Mouse (Mus musculus) urinary bladder, adult 18-20 months (tissue): ENCODE results near the gene Tgfa.

Experiments
- DNase-seq, 2 experiments: peaks; one replicate each; pipeline ENCODE4 v3.0.0; 2022; ENCODE audit warnings: low spot score in 2 of 2, mixed read lengths in 2 of 2

Tgfa gene

GRCm38 (mm10) chr6:86293301-86293700 lies 98.3 kb downstream of the Tgfa start:
- DNase-seq, result no peak

GRCm38 (mm10) chr6:86295451-86295850 lies 100.4 kb downstream of the Tgfa start:
- no peak for DNase-seq

GRCm38 (mm10) chr6:86296126-86296525 lies 101.1 kb downstream of the Tgfa start:
- no peak for DNase-seq

- no peak for DNase-seq
These were observed 101.9 kb downstream of the Tgfa start for GRCm38 (mm10) chr6:86296938-86297337.

- DNase-seq, result no peak
These were observed 103.9 kb downstream of the Tgfa start for GRCm38 (mm10) chr6:86298961-86299360.

GRCm38 (mm10) chr6:86299381-86299780 lies 104.4 kb downstream of the Tgfa start:
- DNase-seq, result no peak

- DNase-seq, result no peak
These were observed 110.7 kb downstream of the Tgfa start for GRCm38 (mm10) chr6:86305680-86306079.

GRCm38 (mm10) chr6:86314011-86314410 lies 119.0 kb downstream of the Tgfa start:
- DNase-seq, result no peak

- no peak for DNase-seq
These were observed 122.0 kb downstream of the Tgfa start for GRCm38 (mm10) chr6:86317066-86317465.

- DNase-seq, result peak; percentile 24 to 62
These were observed 123.8 kb downstream of the Tgfa start for GRCm38 (mm10) chr6:86318855-86319254.

- no peak for DNase-seq
These were observed 127.1 kb downstream of the Tgfa start for GRCm38 (mm10) chr6:86322031-86322563.

GRCm38 (mm10) chr6:86322991-86323390 lies 128.0 kb downstream of the Tgfa start:
- DNase-seq, result no peak

- DNase-seq, result no peak
These were observed 129.4 kb downstream of the Tgfa start for GRCm38 (mm10) chr6:86324400-86324799.
